Mouse (Mus musculus): ENCODE data around the gene Zmynd8. TPM values are rescaled to one million over a fixed set of nuclear protein-coding genes. Genes with fewer than 3 reads are reported as not detected.

Zmynd8 gene
- polyA plus RNA-seq, 1 experiment from 2014 or later, result 93.3 TPM

DNA sequence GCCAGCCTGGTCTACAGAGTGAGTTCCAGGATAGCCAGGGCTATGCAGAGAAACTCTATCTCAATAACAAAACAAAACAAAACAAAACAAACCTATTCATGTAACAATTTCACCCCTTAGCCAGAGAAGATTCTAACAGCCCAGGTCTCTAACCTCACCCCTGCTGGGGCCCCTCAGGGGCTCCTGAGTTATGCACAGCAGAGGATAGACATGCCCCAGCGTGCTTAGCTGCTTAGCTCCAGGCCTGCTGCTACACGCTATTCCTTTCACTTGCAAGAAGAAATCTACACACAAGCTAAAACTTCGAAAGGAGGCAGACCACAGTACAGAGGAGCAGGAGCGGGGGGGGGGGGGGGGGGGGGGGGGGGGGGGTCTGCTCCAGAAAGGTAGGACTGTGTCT lies 4.3 kb downstream of the Zmynd8 start:
- Histone ChIP-seq H3K27ac (no peak overlapping the region), H3K4me1 (no peaks in the 10 kb centered on the region), H3K36me3 (replicated peaks) (no peaks in the 10 kb centered on the region), H3K9me3 (no peaks in the 10 kb centered on the region), H3K4me2 (no peak overlapping the region), H3K4me3 (no peak overlapping the region), H3K27me3 (replicated peaks) (no peaks in the 10 kb centered on the region; the same call in 1 of the 2 replicates), H3K9ac (no peak overlapping the region)
- ATAC-seq (replicated peaks), result no peak
- 39% methylated on average over 2 of the region's 4 CpGs for WGBS

DNA sequence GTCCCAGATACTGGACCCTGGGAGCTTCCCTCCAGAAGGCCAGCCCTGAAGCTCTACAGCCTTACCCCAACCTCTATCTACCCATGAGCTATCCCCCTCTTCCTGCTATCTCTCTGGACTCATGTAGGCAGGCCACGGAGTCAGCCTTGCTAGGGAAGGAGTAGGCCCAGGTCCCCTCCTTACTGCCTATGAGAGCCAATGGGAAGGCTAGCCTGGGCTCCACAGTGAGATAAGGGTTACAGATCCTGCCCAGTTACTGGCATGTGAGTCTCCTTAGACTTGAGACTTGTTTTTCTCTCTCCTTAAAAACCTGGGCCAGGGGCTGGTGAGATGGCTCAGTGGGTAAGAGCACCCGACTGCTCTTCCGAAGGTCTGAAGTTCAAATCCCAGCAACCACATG lies 5.6 kb downstream of the Zmynd8 start:
- 93% methylated on average over 3 of the region's 3 CpGs for WGBS

DNA sequence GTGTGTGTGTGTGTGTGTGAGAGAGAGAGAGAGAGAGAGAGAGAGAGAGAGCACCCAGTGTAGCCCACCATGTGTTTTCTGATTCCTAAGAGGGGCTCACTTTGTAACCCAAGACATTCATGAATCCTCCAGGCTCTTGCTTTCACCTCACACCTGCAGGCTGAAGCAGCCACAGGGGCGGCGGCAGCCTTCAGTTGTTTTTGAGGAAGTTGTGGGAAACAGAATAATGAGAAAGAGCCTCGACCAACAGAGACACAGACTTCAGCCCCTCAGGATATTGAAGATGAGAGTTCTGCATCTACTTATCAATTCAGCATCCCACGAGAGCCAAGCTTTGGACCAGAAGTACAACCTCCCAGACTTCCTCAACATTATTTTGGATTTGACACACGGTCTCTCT lies 6.2 kb downstream of the Zmynd8 start:
- WGBS, result 78% methylated on average over 5 of the region's 5 CpGs

More for the DNA sequence above, 5.6 kb downstream of the Zmynd8 start:
- H3K9me3 ChIP-seq, result no peaks in the 10 kb centered on the region
- H3K4me3 ChIP-seq, result no peak overlapping the region
- peaks cover 12% of the 10 kb centered on the region for H3K4me1 ChIP-seq
- no peak overlapping the region for H3K9ac ChIP-seq
- H3K27me3 ChIP-seq (replicated peaks), result no peaks in the 10 kb centered on the region; the same call in 1 of the 2 replicates
- no peaks in the 10 kb centered on the region for H3K36me3 ChIP-seq (replicated peaks)
- no peak for ATAC-seq (replicated peaks)
- H3K27ac ChIP-seq, result no peak overlapping the region
- H3K4me2 ChIP-seq, result no peak overlapping the region

DNA sequence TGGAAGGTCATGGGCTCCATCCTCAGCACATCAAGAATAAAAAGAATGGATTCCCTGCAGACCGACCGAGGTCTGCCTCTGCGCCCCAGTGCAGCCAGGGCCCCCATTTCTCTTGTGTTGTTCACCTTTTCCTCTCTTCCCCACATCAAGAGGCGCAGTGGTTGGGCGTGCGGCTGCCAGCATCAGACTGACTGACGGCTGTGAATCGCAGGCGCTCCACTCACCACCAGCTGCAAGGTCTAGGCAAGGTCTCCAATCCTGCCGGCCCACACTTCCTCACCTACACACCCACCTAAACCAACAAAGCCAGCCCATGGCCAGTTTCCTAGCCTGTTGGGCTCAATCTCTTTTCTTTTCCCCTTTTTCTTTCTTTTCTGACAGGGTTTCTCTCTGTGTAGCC lies 8.4 kb downstream of the Zmynd8 start:
- Histone ChIP-seq H3K27ac (no peak overlapping the region), H3K9me3 (no peaks in the 10 kb centered on the region), H3K36me3 (replicated peaks) (no peaks in the 10 kb centered on the region), H3K27me3 (replicated peaks) (no peaks in the 10 kb centered on the region), H3K9ac (no peak overlapping the region), H3K4me2 (no peak overlapping the region), H3K4me3 (no peak overlapping the region), H3K4me1 (peaks cover 41% of the 10 kb centered on the region)
- ATAC-seq (replicated peaks), result no peak
- WGBS, result 88% methylated on average over 10 of the region's 10 CpGs

More for the DNA sequence above, 6.2 kb downstream of the Zmynd8 start:
- H3K9ac ChIP-seq, result no peak overlapping the region
- no peak overlapping the region for H3K4me3 ChIP-seq
- H3K9me3 ChIP-seq, result no peaks in the 10 kb centered on the region
- no peak overlapping the region for H3K27ac ChIP-seq
- H3K36me3 ChIP-seq (replicated peaks), result no peaks in the 10 kb centered on the region
- no peak overlapping the region for H3K4me2 ChIP-seq
- H3K27me3 ChIP-seq (replicated peaks), result no peaks in the 10 kb centered on the region
- peaks cover 18% of the 10 kb centered on the region for H3K4me1 ChIP-seq
- ATAC-seq (replicated peaks), result no peak

DNA sequence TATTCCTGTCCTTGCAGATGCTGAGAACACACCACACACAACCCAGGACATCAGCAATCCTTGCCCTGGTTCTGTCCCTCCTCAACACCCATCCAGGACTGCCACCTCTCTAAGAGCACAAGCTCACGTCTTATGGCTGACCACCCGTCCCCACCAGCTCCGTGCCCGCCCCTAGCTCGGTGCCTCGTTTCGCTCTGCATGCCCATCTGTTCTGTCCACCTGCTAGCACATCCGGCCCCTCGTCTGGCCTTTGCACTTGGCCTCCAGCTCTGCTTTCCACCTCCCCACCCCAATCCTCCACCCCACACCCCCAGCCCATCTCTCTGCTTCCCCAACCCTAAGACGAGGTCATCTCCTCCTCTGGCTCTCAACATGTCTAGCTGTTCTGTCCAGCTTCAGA lies 8.9 kb downstream of the Zmynd8 start:
- no peak overlapping the region for H3K4me3 ChIP-seq
- no peaks in the 10 kb centered on the region for H3K27me3 ChIP-seq (replicated peaks)
- no peak overlapping the region for H3K27ac ChIP-seq
- no peak overlapping the region for H3K4me2 ChIP-seq
- no peak for ATAC-seq (replicated peaks)
- H3K36me3 ChIP-seq (replicated peaks), result no peaks in the 10 kb centered on the region
- 79% methylated on average over 10 of the region's 10 CpGs for WGBS
- no peaks in the 10 kb centered on the region for H3K9me3 ChIP-seq
- peaks cover 46% of the 10 kb centered on the region for H3K4me1 ChIP-seq
- H3K9ac ChIP-seq, result no peak overlapping the region

DNA sequence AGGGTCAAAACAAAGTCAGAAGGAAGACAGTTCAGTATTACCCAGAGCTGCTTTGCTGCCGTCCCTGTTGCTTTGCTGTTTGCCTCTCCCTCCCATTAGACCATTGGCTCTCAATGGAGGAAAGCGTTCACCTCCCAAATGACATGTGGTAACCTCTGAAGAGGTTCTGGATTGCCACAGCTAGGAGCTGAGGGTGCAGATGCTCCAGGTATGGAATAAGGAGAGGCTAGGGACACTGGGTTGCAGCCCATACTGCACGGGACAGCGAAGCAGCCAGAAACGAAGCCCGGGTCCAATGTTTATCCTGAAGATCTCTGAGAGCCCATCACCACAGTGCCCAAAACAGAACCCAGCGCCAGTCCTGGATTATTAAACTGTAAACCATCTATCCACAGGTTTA lies 9.6 kb downstream of the Zmynd8 start:
- Histone ChIP-seq H3K4me3 (no peak overlapping the region), H3K27ac (peak overlapping the region; percentile 100), H3K9me3 (no peaks in the 10 kb centered on the region), H3K36me3 (replicated peaks) (no peaks in the 10 kb centered on the region), H3K9ac (no peak overlapping the region), H3K27me3 (replicated peaks) (no peaks in the 10 kb centered on the region), H3K4me2 (no peak overlapping the region), H3K4me1 (peaks cover 50% of the 10 kb centered on the region)
- ATAC-seq (replicated peaks), result no peak
- WGBS, result 72% methylated on average over 7 of the region's 7 CpGs

DNA sequence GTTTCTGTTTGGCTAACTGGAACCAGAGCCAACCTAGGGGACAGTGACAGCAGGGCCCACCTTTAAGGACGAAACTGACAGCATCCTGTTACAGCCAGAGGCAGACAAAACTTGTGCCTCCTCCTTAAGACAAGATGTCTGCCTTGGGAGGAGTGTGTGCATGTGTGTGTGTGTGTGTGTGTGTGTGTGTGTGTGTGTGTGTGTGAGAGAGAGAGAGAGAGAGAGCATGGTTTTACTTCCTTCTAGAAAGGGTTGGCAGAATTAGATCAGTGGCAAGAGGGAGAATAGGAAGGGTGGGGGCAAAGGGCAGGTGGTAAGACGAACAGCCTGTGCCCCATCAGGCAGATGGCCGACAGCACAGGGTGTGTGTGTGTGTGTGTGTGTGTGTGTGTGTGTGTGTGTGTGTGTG lies 10.0 kb downstream of the Zmynd8 start:
- no peak overlapping the region for H3K4me2 ChIP-seq
- no peak for ATAC-seq (replicated peaks)

DNA sequence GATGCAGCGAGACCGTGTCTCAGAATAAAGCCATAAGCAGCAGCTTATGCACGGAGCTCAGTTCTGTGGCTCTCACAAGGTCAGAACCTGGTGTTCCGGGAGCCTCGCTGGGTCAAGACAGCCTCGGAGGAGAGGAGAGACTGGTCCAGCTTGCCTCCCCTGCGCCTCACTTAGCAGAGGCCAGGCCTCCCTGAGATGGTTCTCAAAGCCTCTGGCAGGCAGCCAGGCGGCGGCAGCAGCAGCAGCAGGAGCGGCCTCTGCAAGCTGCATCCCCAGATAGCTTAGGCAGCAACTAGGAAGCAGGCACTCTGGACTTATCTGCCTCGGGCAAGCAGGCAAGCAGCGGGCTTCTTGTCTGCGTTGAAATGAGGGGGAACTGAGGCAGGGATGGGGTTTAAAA lies 10.4 kb downstream of the Zmynd8 start:
- ATAC-seq (replicated peaks), result peak; percentile 35
- Histone ChIP-seq H3K27me3 (replicated peaks) (no peaks in the 10 kb centered on the region), H3K9ac (peak overlapping the region; percentile 11), H3K27ac (peak overlapping the region; percentile 100), H3K36me3 (replicated peaks) (no peaks in the 10 kb centered on the region), H3K9me3 (no peaks in the 10 kb centered on the region), H3K4me2 (no peak overlapping the region), H3K4me1 (peaks cover 58% of the 10 kb centered on the region), H3K4me3 (no peak overlapping the region)
- WGBS, result 8% methylated on average over 13 of the region's 13 CpGs

More for the DNA sequence above, 10.0 kb downstream of the Zmynd8 start:
- Histone ChIP-seq H3K4me1 (peaks cover 54% of the 10 kb centered on the region), H3K9me3 (no peaks in the 10 kb centered on the region), H3K27ac (peak overlapping the region; percentile 100), H3K4me3 (no peak overlapping the region), H3K36me3 (replicated peaks) (no peaks in the 10 kb centered on the region), H3K27me3 (replicated peaks) (no peaks in the 10 kb centered on the region), H3K9ac (peak overlapping the region; percentile 11; the same call in 1 of the 2 replicates)
- 18% methylated on average over 3 of the region's 3 CpGs for WGBS

DNA sequence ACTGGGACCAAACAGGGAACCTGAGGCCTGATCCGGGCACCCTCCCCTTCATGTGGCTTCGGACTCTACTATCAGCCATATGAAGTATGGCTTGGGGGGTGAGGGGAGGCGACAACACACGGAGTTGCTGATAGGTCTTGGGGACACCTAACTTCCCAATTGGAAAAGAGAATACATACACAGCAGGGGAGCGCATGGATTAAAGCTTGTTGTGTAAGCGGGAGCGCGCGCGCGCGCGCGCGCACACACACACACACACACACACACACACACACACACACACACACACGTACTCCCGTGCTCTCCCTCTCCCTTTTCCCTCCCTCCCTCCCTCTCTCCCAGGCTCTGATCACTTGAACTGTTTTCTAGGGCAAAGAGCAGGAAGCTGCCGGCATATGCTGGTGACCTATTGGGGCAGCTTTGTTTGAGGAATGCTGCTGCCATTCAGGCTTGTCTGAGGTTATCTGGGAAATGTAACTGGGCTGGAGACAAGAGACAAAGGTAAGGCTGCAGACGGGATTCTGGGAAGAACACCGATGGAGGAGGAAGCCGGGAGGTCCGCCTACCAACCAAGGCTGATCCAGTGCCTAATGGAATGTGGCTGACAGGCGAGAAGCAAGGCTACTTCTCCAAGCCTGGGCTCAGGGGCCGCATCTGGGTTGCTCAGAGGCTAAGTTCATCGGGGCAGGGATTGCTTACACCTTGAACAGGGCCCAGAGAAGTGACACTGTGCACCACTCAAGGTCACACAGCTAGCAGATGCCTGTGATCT lies 11.8 kb downstream of the Zmynd8 start:
- WGBS, result 8% methylated on average over 24 of the region's 25 CpGs
- H3K36me3 ChIP-seq (replicated peaks), result no peaks in the 10 kb centered on the region
- H3K4me2 ChIP-seq, result no peak overlapping the region
- no peaks in the 10 kb centered on the region for H3K9me3 ChIP-seq
- ATAC-seq (replicated peaks), result no peak
- peaks cover 72% of the 10 kb centered on the region for H3K4me1 ChIP-seq
- 0 out of 2 replicates have a peak overlapping the region, but pooled peaks have one; percentile 13 for H3K9ac ChIP-seq
- no peak overlapping the region for H3K4me3 ChIP-seq
- no peaks in the 10 kb centered on the region for H3K27me3 ChIP-seq (replicated peaks)
- H3K27ac ChIP-seq, result peak overlapping the region; percentile 100

DNA sequence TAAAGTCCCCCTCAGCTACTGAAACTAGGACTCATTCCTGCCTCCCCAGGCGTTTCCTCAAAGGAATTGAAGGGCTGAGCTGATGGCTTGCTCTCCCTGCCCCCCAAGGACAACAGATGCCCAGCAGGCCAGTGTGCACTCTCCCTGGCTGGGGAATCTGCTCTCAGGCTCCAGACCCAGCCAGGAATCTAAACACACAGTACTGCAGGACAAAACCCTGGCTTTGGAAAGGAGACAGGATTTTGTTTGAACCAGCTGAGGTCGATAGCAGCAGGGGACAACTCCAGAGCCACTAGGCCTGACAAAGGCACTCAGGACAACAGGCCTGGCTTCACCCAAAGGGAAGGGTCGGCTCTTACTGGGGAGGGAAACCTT lies 12.3 kb downstream of the Zmynd8 start:
- ATAC-seq (replicated peaks), result no peak
- H3K4me2 ChIP-seq, result no peak overlapping the region
- no peaks in the 10 kb centered on the region for H3K27me3 ChIP-seq (replicated peaks)
- peak overlapping the region; percentile 100 for H3K27ac ChIP-seq
- H3K4me1 ChIP-seq, result peaks cover 78% of the 10 kb centered on the region
- 4% methylated on average over 3 of the region's 3 CpGs for WGBS
- no peak overlapping the region for H3K9ac ChIP-seq
- H3K9me3 ChIP-seq, result no peaks in the 10 kb centered on the region
- H3K4me3 ChIP-seq, result no peak overlapping the region
- no peaks in the 10 kb centered on the region for H3K36me3 ChIP-seq (replicated peaks)

DNA sequence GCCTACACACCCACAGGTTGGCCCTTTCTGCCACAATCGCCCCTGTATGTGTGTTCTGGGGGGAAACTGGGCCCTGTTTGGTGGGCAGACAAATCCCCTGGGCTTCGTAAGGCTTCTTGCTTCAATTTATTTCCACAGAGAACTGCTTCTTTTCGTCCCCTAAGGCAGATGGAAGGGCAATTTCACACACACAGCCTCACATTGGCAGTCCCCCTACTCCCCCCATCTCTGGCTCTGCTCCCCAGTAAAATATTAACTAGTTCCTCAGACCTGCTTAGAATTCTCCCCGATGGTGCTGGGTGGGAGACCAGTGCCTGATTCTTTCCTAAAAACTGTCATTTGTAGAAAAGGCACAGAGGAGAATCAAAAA lies 12.9 kb downstream of the Zmynd8 start:
- H3K9me3 ChIP-seq, result no peaks in the 10 kb centered on the region
- H3K27ac ChIP-seq, result peak overlapping the region; percentile 100
- H3K27me3 ChIP-seq (replicated peaks), result no peaks in the 10 kb centered on the region
- H3K9ac ChIP-seq, result peak overlapping the region; percentile 39; the same call in 1 of the 2 replicates
- 18% methylated on average over 4 of the region's 4 CpGs for WGBS
- no peak overlapping the region for H3K4me2 ChIP-seq
- H3K4me1 ChIP-seq, result peaks cover 83% of the 10 kb centered on the region
- H3K36me3 ChIP-seq (replicated peaks), result no peaks in the 10 kb centered on the region
- no peak for ATAC-seq (replicated peaks)
- H3K4me3 ChIP-seq, result no peak overlapping the region

DNA sequence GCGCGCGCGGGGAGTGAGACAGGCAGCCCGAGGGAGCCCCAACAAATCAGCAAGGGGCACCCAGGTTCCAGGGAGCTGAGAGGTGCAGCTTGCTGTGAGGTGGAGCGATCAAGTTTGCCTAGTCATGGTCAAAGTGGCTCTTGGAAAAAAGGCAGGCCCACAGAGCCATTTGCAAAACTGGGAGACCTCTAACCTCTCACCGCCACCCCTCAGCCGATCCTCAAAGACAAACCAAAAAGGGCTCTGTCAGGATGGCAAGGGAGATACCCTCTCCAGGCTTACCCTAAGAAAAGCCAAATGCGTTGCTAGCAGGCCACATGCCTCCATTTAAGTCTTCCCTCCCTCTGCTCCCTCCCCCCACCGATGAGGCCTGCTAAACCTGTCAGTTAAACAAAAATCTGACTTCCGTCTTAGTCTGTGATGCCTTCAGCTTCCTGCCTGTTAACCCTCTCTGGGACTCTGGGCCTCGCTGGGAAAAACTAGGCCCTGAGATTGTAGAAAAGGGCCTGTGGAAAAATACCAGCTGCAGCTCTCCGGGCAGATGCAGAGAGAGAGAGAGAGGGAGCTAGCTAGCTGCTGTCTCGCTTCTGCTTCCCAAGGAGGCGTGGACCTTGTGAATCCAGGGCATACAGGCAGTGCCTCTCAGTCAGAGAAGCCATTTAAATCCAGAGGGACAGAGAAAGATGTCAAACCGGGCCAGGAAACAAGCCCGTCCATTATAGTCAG lies 13.4 kb downstream of the Zmynd8 start:
- Histone ChIP-seq H3K36me3 (replicated peaks) (no peaks in the 10 kb centered on the region), H3K4me2 (peak overlapping the region; percentile 61), H3K4me1 (peaks cover 89% of the 10 kb centered on the region), H3K4me3 (no peak overlapping the region), H3K27me3 (replicated peaks) (no peaks in the 10 kb centered on the region), H3K27ac (peak overlapping the region; percentile 100), H3K9me3 (no peaks in the 10 kb centered on the region), H3K9ac (peak overlapping the region; percentile 39; the same call in 1 of the 2 replicates)
- no peak for ATAC-seq (replicated peaks)
- WGBS, result 7% methylated on average over 17 of the region's 17 CpGs

Data from midbrain, embryonic 15.5 days (tissue).